Mouse (Mus musculus): ENCODE data around the gene Nrbp1.
A peak's percentile ranks its signal among the peaks of the same experiment; 100 is the strongest.

Nrbp1 gene

GRCm38 (mm10) chr5:31266101-31266500 is 25.4 kb downstream of the Nrbp1 start:
- DNase-seq (ENCODE audit: low read depth, low spot score) = no peak

DNA sequence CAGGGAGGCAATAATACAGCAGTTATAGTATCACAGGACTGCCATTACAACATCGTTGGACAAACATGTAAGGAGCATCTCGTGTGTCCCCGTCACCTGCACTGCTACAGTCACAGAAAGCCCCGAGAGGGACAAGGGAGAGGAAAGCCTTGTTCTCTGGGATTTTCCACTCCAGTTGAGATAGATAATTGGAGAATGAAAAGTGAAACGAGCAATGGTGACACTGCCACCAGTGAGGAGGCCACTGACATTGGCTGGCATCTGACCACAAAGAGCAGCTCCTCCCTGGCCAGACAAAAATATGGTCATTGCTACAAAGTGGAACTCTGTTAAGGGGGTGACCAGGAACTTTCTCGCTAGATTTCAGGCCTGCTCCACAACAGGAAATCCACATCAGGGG is 27.0 kb downstream of the Nrbp1 start:
- DNase-seq (ENCODE audit: low read depth, low spot score) = no peak

DNA sequence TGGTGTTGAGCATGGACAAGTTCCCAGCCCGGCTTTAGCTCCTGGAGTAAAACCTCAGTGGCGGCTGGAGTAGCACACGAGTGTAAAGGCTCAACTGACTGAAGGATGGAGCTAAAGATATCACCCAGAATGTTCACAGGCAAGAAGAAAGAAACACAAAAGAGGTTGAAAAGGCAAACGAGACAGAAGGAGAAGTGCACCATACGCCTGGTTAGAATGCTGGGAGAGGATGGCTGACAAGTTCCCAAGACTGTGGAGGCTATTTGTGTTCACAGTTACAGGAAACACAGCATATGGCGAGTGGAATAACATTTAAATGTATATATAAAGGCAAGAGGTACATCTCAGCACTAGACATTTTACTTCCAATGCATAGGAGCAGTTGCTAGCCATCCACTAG is 32.4 kb downstream of the Nrbp1 start:
- DNase-seq (ENCODE audit: low read depth, low spot score) = peak; percentile 68

DNA sequence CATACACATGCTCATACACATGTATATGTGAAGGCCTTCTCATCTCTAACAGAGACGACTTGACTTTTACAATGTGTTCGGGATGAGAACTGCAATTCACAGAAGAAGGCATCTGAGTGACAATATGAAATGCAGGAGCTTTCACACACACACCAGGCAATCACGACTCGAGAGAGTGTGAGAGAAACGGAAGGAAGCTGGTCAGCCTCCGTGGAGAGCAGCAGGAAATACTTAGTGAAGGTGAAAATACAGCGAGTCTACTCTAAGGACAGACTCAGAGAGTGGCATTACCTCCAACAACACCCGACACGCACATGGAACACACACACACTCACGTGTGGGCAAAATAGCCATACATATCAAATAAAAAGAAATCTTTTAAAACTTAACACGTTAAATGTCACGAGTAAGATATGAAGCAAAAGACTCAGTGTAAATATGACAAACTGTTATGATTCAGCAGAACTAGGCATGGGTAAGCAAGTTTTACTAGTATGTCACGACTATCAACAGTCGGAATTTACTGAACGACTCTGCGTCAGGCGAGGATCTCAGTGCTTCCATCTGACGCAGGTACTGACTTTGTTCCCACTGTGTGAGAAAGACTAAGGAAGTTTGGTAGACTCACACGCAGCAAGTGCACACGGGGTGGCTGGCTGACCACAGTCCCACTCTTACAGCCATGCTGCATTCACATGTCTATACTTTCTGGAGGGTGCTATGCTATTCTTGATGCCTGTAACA is 38.8 kb downstream of the Nrbp1 start:
- no peak for DNase-seq (ENCODE audit: low read depth, low spot score)

- DNase-seq (ENCODE audit: low read depth, low spot score) = no peak
Measured at GRCm38 (mm10) chr5:31288225-31288624, 47.6 kb downstream of the Nrbp1 start.

GRCm38 (mm10) chr5:31288655-31289054 is 48.0 kb downstream of the Nrbp1 start:
- no peak for DNase-seq (ENCODE audit: low read depth, low spot score)

DNA sequence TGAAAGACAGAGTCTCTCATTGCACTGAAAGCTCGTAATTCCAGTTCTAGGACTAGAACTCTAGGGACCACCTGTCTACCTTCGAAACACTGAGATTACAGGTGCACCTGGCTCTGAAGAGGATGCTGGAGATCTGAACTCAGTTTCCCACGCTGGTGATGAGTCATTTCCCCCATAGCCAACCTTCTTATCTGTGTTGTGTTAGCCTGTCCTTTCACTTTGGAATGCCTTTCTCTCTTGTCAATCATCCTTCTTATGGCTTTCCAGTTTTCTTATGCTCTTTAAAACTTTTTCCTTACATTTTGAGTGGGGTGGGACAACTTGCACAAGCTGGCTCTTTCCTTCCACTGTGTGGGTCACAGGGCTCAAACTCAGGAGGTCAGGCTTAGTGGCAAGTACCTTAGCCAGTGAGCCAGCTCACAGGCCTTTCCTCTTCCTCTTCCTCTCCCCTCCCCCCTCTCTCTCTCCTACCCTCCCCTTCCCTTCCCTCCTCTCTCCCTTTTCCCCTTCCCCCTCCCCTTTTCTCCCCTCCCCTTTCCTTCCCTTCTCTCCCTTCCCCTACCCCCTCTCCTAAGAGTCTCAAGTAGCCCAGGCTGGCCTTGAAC is 49.1 kb downstream of the Nrbp1 start:
- no peak for DNase-seq (ENCODE audit: low read depth, low spot score)

GRCm38 (mm10) chr5:31290521-31291360 is 50.1 kb downstream of the Nrbp1 start, which contains the start of gene Ift172:
Gene Ift172, minus strand, starts transcription at chr5:31291116.
- DNase-seq (ENCODE audit: low read depth, low spot score) = peak; percentile 98

DNA sequence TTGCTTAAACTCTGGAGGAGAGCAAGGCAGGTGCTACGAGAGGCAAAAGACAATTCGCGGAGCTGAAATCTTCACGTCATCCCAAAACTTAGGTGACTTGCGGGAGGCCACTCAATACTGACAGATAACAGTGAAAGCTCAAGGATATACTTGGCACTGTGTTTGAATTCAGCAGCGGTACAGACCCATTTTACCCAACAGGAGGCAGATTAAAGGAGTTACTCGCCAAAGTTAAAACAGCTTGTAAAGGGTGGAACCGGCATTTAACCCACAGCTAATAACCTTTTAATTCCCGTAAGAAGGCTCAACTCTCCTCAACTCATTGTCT is 50.7 kb downstream of the Nrbp1 start:
- no peak for DNase-seq (ENCODE audit: low read depth, low spot score)

DNA sequence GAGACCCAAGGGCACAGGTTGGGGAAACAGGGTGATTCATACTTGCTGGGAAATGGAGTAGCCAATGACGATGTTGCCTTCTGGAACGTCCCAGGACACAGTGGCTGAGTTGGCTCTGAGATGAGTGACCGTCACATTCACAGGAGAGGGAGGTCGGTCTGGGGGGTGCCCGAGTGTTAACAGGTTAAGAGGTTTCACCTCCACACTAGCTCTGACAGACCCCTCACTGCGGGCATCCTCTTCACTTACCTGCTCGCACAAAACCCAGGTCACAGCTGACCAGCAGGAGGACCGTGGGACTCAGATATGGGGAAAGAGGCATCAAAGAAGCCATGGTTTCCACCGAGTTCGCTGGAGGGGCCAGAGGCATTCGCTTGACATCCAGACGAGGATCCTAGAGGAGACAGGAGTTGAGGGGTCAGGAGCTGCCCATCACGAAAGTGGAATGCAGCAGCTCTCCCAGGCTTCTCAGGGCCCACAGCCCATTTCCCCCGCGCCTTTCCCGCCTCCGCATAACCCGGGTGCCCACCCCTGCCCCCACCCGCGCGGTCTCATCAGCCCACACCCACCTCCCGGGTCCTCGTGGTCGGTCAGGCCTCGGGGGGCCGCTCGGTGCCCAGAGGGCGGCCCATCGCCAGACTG is 54.4 kb downstream of the Nrbp1 start:
- no peak for DNase-seq (ENCODE audit: low read depth, low spot score)

DNA sequence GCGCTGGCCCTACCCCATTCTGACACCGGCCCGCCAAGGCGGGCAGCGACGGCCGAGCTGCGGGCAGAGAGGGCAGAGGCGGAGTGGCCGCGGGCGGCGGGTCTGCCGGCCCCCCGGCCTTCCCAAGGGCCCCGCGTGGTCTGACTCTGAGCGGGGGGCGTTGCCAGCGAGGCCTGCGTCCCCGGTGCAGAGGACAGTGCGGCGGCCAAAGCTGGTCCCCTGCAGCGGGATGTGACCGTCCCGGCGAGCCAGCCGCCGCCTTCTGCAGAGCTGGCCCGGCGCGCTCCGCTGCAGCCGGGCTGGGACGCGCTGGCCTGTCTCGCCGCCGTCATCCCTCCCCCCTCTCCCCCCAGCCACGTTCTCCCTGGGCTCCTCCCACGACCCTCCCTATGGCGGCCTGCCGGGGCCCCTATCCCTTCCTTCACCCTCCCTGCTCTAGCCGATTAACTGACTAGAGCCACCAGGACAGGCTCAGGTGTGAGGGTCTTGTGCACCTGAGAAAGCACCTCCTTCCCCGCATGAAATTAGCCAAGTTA is 55.0 kb downstream of the Nrbp1 start, which contains the start of gene Fndc4:
Gene Fndc4 (minus strand): TSS at position 475 of the 536 bp plus-strand sequence.
- peak; percentile 28 for DNase-seq (ENCODE audit: low read depth, low spot score)

DNA sequence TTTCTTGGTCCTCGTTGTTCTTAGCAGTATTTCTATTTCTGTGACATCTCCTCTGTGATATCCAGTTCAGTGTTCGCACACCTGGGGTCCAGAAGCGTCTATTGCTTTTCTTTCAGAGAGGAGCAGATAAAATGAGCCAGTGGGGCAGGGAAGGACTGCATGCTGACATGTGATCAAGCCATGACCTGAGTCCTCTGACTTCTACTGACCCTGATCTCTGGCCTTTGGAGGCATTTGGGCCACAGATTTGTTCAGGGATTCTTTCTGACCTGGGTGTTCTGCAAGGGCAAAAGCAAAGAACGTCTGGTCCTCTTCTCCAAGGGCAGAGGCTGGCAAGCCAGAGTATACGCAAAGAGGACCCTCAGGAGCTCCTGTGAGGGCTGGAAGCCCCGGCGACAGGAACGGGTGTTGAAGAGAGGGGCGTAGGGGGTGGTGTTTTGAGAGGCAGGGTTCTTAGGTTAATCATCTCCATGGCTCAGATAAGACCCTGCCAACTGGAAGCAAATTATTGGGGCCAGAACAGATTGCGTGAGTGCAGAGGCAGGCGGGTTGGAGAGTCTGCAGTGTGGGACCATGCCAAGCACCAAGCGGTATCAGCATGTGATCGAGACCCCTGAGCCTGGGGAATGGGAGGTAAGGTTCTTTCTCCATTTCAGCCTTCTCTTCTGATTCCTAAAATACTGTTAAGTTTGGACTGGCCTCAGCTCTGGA is 56.5 kb downstream of the Nrbp1 start, which contains the start of gene Gckr:
Gene Gckr (plus strand): TSS at position 397 of the 711 bp plus-strand sequence.
- no peak for DNase-seq (ENCODE audit: low read depth, low spot score)

DNA sequence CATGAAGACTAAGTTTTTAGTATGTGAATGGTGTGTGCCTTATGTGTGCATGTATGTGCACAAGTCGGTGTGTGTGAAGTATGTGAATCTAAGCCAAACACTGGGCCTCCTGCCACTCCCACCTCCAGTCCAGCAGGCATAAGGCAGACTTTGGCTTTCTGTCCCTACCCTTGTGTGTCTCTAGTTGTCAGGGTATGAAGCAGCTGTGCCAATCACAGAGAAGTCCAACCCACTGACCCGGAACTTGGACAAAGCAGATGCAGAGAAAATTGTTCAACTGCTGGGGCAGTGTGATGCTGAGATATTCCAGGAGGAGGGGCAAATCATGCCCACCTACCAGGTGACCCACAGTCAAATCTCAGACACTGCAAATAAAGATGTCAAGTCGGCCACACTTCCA is 57.3 kb downstream of the Nrbp1 start:
- no peak for DNase-seq (ENCODE audit: low read depth, low spot score)

DNA sequence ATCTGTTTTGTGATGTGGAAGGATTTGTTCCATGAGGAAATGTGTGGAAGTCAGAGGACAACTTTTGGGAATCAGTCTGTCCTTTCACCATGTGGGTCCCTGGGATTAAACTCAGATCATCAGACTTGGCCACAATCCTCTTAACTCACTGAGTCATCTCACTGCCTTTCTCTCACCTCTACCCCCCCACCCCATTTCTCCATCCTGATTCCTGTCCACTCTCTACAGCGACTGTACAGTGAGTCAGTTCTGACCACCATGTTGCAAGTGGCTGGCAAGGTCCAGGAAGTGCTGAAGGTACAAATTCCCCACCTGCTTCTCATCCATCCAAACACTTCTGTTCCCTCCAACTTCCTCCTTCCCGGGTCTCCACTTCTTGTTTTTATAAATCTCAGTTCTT is 57.8 kb downstream of the Nrbp1 start:
- no peak for DNase-seq (ENCODE audit: low read depth, low spot score)

All from telencephalon, adult 2 months (tissue).